Mouse (Mus musculus) G1E (cell line): ENCODE measurements around the gene Siae.

ENCODE experiments used
- CTCF ChIP-seq: IDR thresholded peaks from 2 replicates; pipeline ENCODE4 v1.5.1; 2012; ENCODE audit warnings: low read depth, low read length, inconsistent platforms, mixed read lengths
- GATA1 ChIP-seq: IDR thresholded peaks from 2 replicates; pipeline ENCODE4 v1.6.1; 2012; ENCODE audit warnings: borderline replicate concordance, low read length, inconsistent platforms, mixed read lengths
- GATA2 ChIP-seq: IDR thresholded peaks from 2 replicates; pipeline ENCODE4 v1.6.1; 2012; ENCODE audit warnings: low read depth, low read length, inconsistent platforms, borderline replicate concordance

- TF ChIP-seq CTCF (no peak), GATA1 (no peak), GATA2 (no peak)
These were observed 134.6 kb downstream of the Siae start for GRCm38 (mm10) chr9:37689970-37690686.
